Mouse (Mus musculus): Measurements from ENCODE around the gene Yeats4. TPM values are rescaled to one million over a fixed set of nuclear protein-coding genes. Genes with fewer than 3 reads are reported as not detected.
A peak's percentile ranks its signal among the peaks of the same experiment; 100 is the strongest.

Yeats4 gene
- polyA plus RNA-seq, 1 experiment = 65.1 TPM

- no peak overlapping the region for H3K9ac ChIP-seq (ENCODE audit: low read depth, poor library complexity, severe bottlenecking)
- H3K9me3 ChIP-seq (replicated peaks; ENCODE audit: control insufficient read depth, insufficient read depth, low read length, poor library complexity, severe bottlenecking) = no peaks in the 10 kb centered on the region
- no peaks in the 10 kb centered on the region for H3K4me1 ChIP-seq (ENCODE audit: control insufficient read depth, insufficient read depth, low read length)
- no peak overlapping the region for H3K27ac ChIP-seq (ENCODE audit: insufficient read depth, low read length)
- no peaks in the 10 kb centered on the region for H3K36me3 ChIP-seq (ENCODE audit: control insufficient read depth, insufficient read depth, low read length, poor library complexity, severe bottlenecking)
- peak overlapping the region; percentile 1; the same call in 1 of the 2 replicates for H3K4me3 ChIP-seq (ENCODE audit: low read depth, low read length)
- no peaks in the 10 kb centered on the region for H3K27me3 ChIP-seq (ENCODE audit: control insufficient read depth, insufficient read depth, low read length, poor library complexity, severe bottlenecking)
- no peak for TF ChIP-seq POLR2A (IDR thresholded peaks at IDR 0.05; ENCODE audit: insufficient read depth, low read length)
- TF ChIP-seq EP300 (IDR thresholded peaks at IDR 0.05; ENCODE audit: insufficient read depth, low read depth, low read length) = no peak
- TF ChIP-seq CTCF (IDR thresholded peaks at IDR 0.05; ENCODE audit: low read depth, low read length) = no peak
These were observed 28.6 kb downstream of the Yeats4 start for GRCm38 (mm10) chr10:117195748-117196147.

- Histone ChIP-seq H3K9ac (ENCODE audit: low read depth, poor library complexity, severe bottlenecking) (no peak overlapping the region), H3K27me3 (ENCODE audit: control insufficient read depth, insufficient read depth, low read length, poor library complexity, severe bottlenecking) (no peaks in the 10 kb centered on the region), H3K36me3 (ENCODE audit: control insufficient read depth, insufficient read depth, low read length, poor library complexity, severe bottlenecking) (no peaks in the 10 kb centered on the region), H3K9me3 (replicated peaks; ENCODE audit: control insufficient read depth, insufficient read depth, low read length, poor library complexity, severe bottlenecking) (no peaks in the 10 kb centered on the region), H3K4me1 (ENCODE audit: control insufficient read depth, insufficient read depth, low read length) (no peaks in the 10 kb centered on the region), H3K4me3 (ENCODE audit: low read depth, low read length) (no peak overlapping the region), H3K27ac (ENCODE audit: insufficient read depth, low read length) (no peak overlapping the region)
- TF ChIP-seq POLR2A (IDR thresholded peaks at IDR 0.05; ENCODE audit: insufficient read depth, low read length) = no peak
- TF ChIP-seq CTCF (IDR thresholded peaks at IDR 0.05; ENCODE audit: low read depth, low read length) = no peak
- TF ChIP-seq EP300 (IDR thresholded peaks at IDR 0.05; ENCODE audit: insufficient read depth, low read depth, low read length) = no peak
These were observed 29.3 kb downstream of the Yeats4 start for GRCm38 (mm10) chr10:117195005-117195404.

GRCm38 (mm10) chr10:117193364-117193763 is 30.9 kb downstream of the Yeats4 start:
- Histone ChIP-seq H3K36me3 (ENCODE audit: control insufficient read depth, insufficient read depth, low read length, poor library complexity, severe bottlenecking) (no peaks in the 10 kb centered on the region), H3K4me1 (ENCODE audit: control insufficient read depth, insufficient read depth, low read length) (no peaks in the 10 kb centered on the region), H3K4me3 (ENCODE audit: low read depth, low read length) (no peak overlapping the region), H3K9ac (ENCODE audit: low read depth, poor library complexity, severe bottlenecking) (no peak overlapping the region), H3K9me3 (replicated peaks; ENCODE audit: control insufficient read depth, insufficient read depth, low read length, poor library complexity, severe bottlenecking) (no peaks in the 10 kb centered on the region), H3K27ac (ENCODE audit: insufficient read depth, low read length) (no peak overlapping the region), H3K27me3 (ENCODE audit: control insufficient read depth, insufficient read depth, low read length, poor library complexity, severe bottlenecking) (no peaks in the 10 kb centered on the region)
- TF ChIP-seq CTCF (IDR thresholded peaks at IDR 0.05; ENCODE audit: low read depth, low read length) (no peak), POLR2A (IDR thresholded peaks at IDR 0.05; ENCODE audit: insufficient read depth, low read length) (no peak), EP300 (IDR thresholded peaks at IDR 0.05; ENCODE audit: insufficient read depth, low read depth, low read length) (no peak)

DNA sequence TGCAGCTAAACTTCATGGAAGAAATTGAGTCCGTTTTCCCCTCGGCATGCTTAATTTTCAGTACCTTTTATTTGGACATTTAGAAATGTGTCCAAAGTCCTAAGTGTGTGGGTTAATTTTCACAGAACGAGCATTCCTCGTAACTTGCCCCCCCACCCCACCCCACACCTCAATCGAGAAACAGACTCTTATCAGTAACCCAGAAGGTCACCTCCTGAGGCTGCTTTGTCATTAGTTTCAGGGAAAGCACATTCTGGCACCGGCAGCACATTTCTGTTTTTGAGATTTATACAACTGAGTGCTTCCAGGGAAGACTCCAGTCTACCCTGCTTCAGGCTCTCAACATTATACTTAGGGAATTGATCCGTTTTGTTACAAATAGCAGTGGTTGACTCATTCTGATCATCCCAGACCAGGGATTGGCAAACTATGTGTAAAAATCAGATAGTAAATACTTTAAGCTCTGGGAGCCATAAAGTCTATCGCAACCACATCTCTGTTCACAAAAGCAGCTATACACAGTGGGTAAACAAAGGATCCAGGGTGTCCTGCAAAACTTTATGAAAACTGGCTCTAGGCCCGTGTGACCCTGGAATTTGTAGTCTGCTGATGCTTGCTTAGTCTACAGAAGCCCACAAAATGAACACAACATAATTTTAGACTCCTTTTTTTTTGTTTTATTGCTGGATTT is 38.8 kb downstream of the Yeats4 start:
- Histone ChIP-seq H3K4me1 (ENCODE audit: control insufficient read depth, insufficient read depth, low read length) (no peaks in the 10 kb centered on the region), H3K27me3 (ENCODE audit: control insufficient read depth, insufficient read depth, low read length, poor library complexity, severe bottlenecking) (no peaks in the 10 kb centered on the region), H3K27ac (ENCODE audit: insufficient read depth, low read length) (no peak overlapping the region), H3K4me3 (ENCODE audit: low read depth, low read length) (no peak overlapping the region), H3K9ac (ENCODE audit: low read depth, poor library complexity, severe bottlenecking) (no peak overlapping the region), H3K36me3 (ENCODE audit: control insufficient read depth, insufficient read depth, low read length, poor library complexity, severe bottlenecking) (no peaks in the 10 kb centered on the region), H3K9me3 (replicated peaks; ENCODE audit: control insufficient read depth, insufficient read depth, low read length, poor library complexity, severe bottlenecking) (no peaks in the 10 kb centered on the region)
- TF ChIP-seq POLR2A (IDR thresholded peaks at IDR 0.05; ENCODE audit: insufficient read depth, low read length) (no peak), EP300 (IDR thresholded peaks at IDR 0.05; ENCODE audit: insufficient read depth, low read depth, low read length) (no peak), CTCF (IDR thresholded peaks at IDR 0.05; ENCODE audit: low read depth, low read length) (no peak)

- H3K27me3 ChIP-seq (ENCODE audit: control insufficient read depth, insufficient read depth, low read length, poor library complexity, severe bottlenecking) = no peaks in the 10 kb centered on the region
- no peak overlapping the region for H3K27ac ChIP-seq (ENCODE audit: insufficient read depth, low read length)
- no peak overlapping the region for H3K4me3 ChIP-seq (ENCODE audit: low read depth, low read length)
- H3K9ac ChIP-seq (ENCODE audit: low read depth, poor library complexity, severe bottlenecking) = no peak overlapping the region
- no peaks in the 10 kb centered on the region for H3K36me3 ChIP-seq (ENCODE audit: control insufficient read depth, insufficient read depth, low read length, poor library complexity, severe bottlenecking)
- no peaks in the 10 kb centered on the region for H3K9me3 ChIP-seq (replicated peaks; ENCODE audit: control insufficient read depth, insufficient read depth, low read length, poor library complexity, severe bottlenecking)
- no peak for TF ChIP-seq CTCF (IDR thresholded peaks at IDR 0.05; ENCODE audit: low read depth, low read length)
- no peak for TF ChIP-seq POLR2A (IDR thresholded peaks at IDR 0.05; ENCODE audit: insufficient read depth, low read length)
- TF ChIP-seq EP300 (IDR thresholded peaks at IDR 0.05; ENCODE audit: insufficient read depth, low read depth, low read length) = no peak
- H3K4me1 ChIP-seq (ENCODE audit: control insufficient read depth, insufficient read depth, low read length) = no peaks in the 10 kb centered on the region
These were observed 43.2 kb downstream of the Yeats4 start for GRCm38 (mm10) chr10:117181098-117181497.

DNA sequence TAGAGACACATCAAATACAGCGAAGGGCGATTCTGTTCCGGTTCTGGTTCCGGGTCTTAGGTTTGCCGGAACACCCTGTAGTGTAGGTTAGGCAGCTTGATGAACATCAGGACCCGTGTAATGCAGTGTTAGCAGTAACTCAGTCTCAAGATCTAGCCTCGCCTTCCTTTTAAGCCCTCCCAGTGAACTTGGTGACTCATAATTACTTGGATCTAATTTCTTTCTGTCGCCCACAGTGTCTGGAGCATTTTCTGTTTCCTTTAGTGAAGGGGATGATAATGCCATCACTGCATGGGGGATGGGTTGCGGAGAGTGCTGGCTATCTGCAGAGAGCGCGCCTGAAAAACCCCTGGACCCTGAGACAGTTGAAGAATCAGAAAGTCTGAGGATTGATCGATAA is 49.7 kb downstream of the Yeats4 start:
- Histone ChIP-seq H3K4me1 (ENCODE audit: control insufficient read depth, insufficient read depth, low read length) (peaks cover 1% of the 10 kb centered on the region), H3K27ac (ENCODE audit: insufficient read depth, low read length) (peak overlapping the region; percentile 45), H3K4me3 (ENCODE audit: low read depth, low read length) (peak overlapping the region; percentile 61), H3K27me3 (ENCODE audit: control insufficient read depth, insufficient read depth, low read length, poor library complexity, severe bottlenecking) (0 out of 2 replicates have a peak, but pooled peaks cover 1% of the 10 kb centered on the region), H3K9ac (ENCODE audit: low read depth, poor library complexity, severe bottlenecking) (peak overlapping the region; percentile 82), H3K36me3 (ENCODE audit: control insufficient read depth, insufficient read depth, low read length, poor library complexity, severe bottlenecking) (no peaks in the 10 kb centered on the region), H3K9me3 (replicated peaks; ENCODE audit: control insufficient read depth, insufficient read depth, low read length, poor library complexity, severe bottlenecking) (no peaks in the 10 kb centered on the region)
- TF ChIP-seq EP300 (IDR thresholded peaks at IDR 0.05; ENCODE audit: insufficient read depth, low read depth, low read length) (no peak), POLR2A (IDR thresholded peaks at IDR 0.05; ENCODE audit: insufficient read depth, low read length) (no peak), CTCF (IDR thresholded peaks at IDR 0.05; ENCODE audit: low read depth, low read length) (no peak)
